Mouse (Mus musculus): ENCODE measurements around the gene Gm20807. TPM values are rescaled to one million over a fixed set of nuclear protein-coding genes. Genes with fewer than 3 reads are reported as not detected.
"Not testable (repeated sequence)": the region's sequence is repeated elsewhere in the genome, so short reads cannot be mapped to it uniquely, and the experiment has no call there.

Gene Gm20807
- not detected in 2 replicates for polyA plus RNA-seq (2014; fragmentation: Nextera tagmentation; extraction: Ambion mirVana)

DNA sequence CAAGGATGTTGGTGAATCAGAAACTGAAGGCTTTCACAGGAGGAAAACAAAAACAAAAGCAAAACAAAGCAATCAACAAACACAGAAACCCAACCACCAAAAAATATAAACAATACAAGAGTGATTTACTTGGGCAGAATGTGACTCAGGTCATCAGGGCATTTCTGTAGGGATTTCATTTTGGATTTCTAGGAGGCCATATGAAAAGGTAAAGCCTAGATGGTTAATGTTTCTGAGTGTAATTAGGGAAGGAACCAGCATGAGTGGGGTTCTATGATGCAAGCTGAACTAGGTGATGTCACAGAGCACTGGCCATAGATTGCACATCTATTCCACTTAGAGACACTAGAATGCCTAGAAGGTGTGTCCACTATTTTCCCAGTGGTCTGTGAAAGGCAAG lies at the start of gene Gm20807:
Gene Gm20807, plus strand, starts transcription at position 301 of the 400 bp plus-strand sequence.
- not testable (repeated sequence) for H3K27ac ChIP-seq (ENCODE audit: low read depth); H3K4me1 ChIP-seq (ENCODE audit: insufficient read depth); H3K9ac ChIP-seq; H3K9me3 ChIP-seq (ENCODE audit: low read depth, low read length); ATAC-seq (ENCODE audit: insufficient read depth); H3K4me2 ChIP-seq; H3K36me3 ChIP-seq (ENCODE audit: insufficient read depth); H3K4me3 ChIP-seq (ENCODE audit: low read depth, low read length); H3K27me3 ChIP-seq (ENCODE audit: insufficient read depth, low read length); DNase-seq

Other genes starting within 250 kb of the Gm20807 start
- not detected in 2 replicates for gene Gm21891, start 90.6 kb downstream of the Gm20807 start, polyA plus RNA-seq (2014; fragmentation: Nextera tagmentation; extraction: Ambion mirVana)
- not detected in 2 replicates for gene Gm21425, start 119.1 kb downstream of the Gm20807 start, polyA plus RNA-seq (2014; fragmentation: Nextera tagmentation; extraction: Ambion mirVana)
- not detected in 2 replicates for gene Gm21828, start 181.0 kb downstream of the Gm20807 start, polyA plus RNA-seq (2014; fragmentation: Nextera tagmentation; extraction: Ambion mirVana)
- gene Gm21440, start 209.5 kb downstream of the Gm20807 start, polyA plus RNA-seq (2014; fragmentation: Nextera tagmentation; extraction: Ambion mirVana): not detected in 2 replicates
- not detected in 2 replicates for gene Gm21454, start 209.6 kb downstream of the Gm20807 start, polyA plus RNA-seq (2014; fragmentation: Nextera tagmentation; extraction: Ambion mirVana)